Mouse (Mus musculus) mammary gland, adult 2 months (tissue): ENCODE data around the gene Rmnd5a. TPM values are rescaled to one million over a fixed set of nuclear protein-coding genes. Genes with fewer than 3 reads are reported as not detected.

Source experiments
- polyA plus RNA-seq: library from polyadenylated mRNA; depleted of rRNA; stranded (reverse); fragments of >200 nt; gene quantifications from 2 replicates; pipeline ENCODE4 v1.2.3, GENCODE M21; 2012; ENCODE audit warnings: low replicate concordance; rRNA removed

Gene Rmnd5a
- 23.0 and 58.6 TPM in 2 replicates for polyA plus RNA-seq

GRCm38 (mm10) chr6:71440492-71441250, at the start of gene Rmnd5a:
Rmnd5a (minus strand) TSS chr6:71440637.

GRCm38 (mm10) chr6:71373249-71373775, 67.1 kb downstream of the Rmnd5a start, which contains the start of gene Cd8a:
Cd8a (plus strand) TSS chr6:71373427.

Other genes starting within 250 kb of the Rmnd5a start
- gene Fabp1, start 240.8 kb downstream of the Rmnd5a start, polyA plus RNA-seq = 2.9 TPM in 1 of 2 replicates, not detected in the other
- 7.2 and 14.7 TPM in 2 replicates for gene Krcc1, start 169.0 kb downstream of the Rmnd5a start, polyA plus RNA-seq
- gene Smyd1, start 118.4 kb downstream of the Rmnd5a start, polyA plus RNA-seq = 0.73 and 44.1 TPM in 2 replicates
- gene Cd8b1, start 117.8 kb downstream of the Rmnd5a start, polyA plus RNA-seq = 29.0 and 33.4 TPM in 2 replicates
- gene Cd8a, start 67.2 kb downstream of the Rmnd5a start, polyA plus RNA-seq = 24.0 and 28.6 TPM in 2 replicates
- 11.6 and 29.7 TPM in 2 replicates for gene Rnf103, start 53.3 kb upstream of the Rmnd5a start, polyA plus RNA-seq
- gene Chmp3, start 103.2 kb upstream of the Rmnd5a start, polyA plus RNA-seq = 23.8 and 64.4 TPM in 2 replicates
- gene Kdm3a, start 192.4 kb upstream of the Rmnd5a start, polyA plus RNA-seq = 8.7 and 20.0 TPM in 2 replicates